Mouse (Mus musculus): ENCODE measurements around the gene Gga1.
"Not testable (repeated sequence)": the region's sequence is repeated elsewhere in the genome, so short reads cannot be mapped to it uniquely, and the experiment has no call there.

Gga1 gene

DNA sequence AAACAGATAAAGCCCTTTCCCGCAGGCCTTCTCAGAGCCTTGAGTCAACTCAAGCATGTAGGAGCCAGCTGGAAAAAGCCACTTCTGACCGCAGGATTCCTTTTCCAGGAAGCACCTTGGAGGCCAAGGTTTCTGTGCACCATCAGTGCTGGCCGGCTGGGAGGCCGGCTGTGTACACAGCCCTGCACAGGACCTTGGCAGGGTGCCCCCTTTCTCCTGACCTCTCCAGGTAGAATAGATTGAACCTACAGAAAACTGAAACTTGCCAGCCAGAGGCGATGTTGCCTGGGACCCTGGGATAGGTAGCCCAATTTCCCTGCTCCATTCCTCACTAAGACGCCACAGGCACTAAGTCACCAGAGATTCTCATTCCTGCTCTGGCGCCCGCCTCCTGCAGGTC, 31.1 kb upstream of the Gga1 start:
- no peak for DNase-seq

DNA sequence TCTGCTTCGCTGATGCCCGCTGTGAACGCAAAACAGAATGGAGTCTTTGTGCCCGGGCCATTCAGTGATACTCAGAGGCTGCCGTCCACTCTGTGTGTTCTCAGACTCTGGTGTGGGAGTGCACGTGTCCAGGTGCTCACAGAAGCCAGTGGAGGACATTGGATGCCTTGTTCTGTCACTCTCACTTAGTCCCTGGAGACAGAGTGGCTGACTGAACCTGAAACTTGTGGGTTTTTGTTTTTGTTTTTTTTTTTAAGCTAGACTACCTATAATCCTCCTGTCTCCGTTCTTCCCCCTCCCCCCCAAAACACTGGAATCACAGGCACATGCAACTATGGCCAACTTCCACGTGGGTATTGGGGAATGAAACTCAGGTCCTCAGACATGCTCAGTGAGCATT, 30.6 kb upstream of the Gga1 start:
- no peak for DNase-seq

DNA sequence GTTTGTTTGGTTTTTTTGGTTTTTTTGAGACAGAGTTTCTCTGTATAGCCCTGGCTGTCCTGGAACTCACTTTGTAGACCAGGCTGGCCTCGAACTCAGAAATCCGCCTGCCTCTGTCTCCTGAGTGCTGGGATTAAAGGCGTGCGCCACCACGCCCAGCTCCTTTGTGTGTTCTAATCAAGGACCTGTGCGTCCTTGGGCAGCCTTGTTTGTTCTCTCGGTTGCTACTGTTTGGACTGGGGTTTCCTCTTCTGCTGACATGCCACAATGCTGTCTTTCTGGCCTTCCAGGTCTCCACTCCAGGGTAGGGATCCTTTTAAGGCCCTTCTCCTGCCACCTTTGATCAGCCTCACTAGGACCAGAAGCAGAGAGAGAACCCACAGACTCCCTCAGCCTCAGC, 30.2 kb upstream of the Gga1 start:
- not testable (repeated sequence) for DNase-seq

DNA sequence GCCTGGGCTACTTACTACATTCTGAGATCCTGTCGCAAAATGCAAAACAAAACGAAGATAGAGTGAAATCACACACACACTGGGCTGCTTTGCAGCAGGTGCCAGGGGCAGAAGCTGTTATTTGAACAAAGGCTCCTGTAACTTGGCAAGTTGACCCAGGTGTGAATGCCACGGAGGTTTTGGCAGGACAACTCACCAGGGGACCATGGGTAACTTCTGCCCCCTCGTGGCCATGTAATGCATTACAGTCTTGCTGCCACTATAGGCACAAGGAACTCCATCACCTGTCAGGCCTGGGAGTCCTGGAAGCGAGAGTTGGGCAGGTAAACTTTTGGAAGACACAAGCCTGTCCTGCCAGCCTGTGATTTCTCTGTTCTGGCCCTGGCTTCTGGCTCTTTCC, 28.5 kb upstream of the Gga1 start:
- peak; percentile 55 to 82 for DNase-seq

DNA sequence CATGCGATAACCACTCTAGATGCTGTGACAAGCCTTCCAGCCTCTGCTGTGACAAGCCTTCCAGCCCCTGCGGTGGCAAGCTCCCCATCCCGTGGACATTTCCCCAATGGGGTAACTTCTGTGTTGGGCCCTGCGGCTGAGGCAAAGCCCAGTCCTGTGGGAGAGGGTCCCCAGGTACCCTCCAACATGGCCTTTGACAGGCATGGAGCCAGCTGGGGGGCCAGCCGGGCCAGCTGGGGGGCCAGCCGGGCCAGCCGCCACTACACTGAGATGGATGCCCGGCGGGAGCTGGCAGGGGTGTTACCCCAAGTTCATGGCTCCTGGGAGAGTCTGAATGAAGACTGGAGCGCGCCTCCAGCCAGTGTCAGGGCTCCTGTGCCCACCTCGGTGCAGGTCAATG, 27.5 kb upstream of the Gga1 start:
- no peak for DNase-seq

DNA sequence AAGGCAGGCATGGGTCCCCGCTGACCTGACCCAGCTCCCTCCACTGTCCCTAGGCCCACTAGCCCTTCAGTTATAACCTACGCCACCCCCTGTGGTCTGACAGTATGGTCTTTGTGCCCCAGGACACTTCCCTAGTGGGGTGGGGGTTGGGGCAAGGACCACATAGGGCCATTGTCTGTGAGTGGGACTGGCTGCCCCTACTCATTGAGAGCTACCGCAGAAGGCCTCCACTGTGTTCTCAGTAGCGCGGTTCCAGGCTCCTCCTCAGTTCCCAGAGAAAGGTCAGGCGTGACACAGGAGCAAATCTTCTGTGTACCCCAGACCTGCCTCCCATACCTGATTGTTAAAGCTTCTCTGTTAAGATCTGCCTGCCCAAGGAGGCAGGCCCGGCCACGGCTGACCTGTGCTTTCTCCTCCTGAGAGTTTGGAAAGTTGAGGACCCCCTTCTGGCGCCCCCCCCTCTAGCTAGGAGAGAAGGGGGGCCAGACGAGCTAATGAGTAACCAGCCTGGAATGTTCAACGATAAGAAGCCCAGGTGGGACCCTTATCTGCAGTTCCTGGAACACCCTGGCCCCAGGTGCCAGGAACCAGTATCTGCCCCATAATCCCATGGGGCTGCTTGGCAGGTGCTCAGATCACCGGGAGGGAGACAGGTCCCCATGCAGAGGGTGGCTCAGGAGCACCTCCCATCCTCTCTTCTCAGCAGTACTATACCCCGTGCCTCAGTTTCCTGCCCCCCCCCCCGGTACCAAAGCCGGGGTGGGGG, 26.7 kb upstream of the Gga1 start:
- no peak for DNase-seq

DNA sequence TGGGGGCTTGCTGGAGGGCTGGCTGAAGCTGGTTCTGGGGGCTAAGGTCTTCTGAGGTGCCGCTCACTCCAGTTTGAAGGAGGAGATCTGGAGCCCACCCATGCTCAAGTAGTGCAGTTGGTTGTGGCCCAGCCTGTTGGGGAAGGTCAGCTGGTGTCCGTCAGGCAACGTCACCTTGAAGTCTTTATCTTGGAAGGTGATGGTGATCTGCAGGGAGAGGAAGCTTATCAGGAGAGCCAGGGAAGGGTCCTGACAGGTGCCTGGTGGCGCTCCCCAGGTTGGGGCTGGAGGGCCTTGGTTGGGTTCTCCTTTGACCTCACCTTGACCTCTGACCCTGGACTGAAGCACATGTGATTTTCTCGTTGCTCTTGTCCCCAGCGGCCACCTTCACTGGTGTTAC, 26.0 kb upstream of the Gga1 start:
- no peak for DNase-seq

DNA sequence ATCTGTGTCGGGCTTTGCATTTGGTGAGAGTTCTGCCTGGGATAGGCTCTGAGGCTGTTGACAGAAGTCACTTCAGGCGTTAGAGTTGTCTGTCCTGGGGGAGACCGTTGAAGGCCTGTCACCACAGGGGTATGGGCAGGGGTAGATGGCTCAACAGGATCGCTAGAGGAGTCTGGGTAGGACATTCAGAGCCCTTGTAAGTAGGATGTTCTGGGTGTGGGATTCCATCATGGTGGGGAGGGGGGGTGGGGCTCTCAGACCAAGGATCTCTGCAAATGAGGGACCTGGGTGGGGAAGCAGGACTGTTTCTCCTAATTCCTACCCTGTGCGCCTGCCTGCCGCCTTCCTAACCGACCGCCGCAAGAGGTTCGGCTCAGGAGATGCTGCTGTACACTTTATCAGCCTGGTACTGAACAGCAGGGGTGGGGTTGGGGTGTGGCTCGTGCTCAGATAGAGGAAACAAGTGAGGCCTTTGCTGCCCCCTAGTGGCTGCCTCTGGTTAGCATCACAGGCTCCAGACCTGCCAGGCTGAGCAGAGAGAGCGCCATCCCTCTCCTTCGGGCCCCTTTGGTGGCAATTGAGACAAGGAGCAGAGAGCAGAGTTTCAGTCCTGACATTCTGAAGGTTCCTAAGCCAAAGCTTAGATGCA, 25.4 kb upstream of the Gga1 start:
- DNase-seq = peak; percentile 70 to 89

DNA sequence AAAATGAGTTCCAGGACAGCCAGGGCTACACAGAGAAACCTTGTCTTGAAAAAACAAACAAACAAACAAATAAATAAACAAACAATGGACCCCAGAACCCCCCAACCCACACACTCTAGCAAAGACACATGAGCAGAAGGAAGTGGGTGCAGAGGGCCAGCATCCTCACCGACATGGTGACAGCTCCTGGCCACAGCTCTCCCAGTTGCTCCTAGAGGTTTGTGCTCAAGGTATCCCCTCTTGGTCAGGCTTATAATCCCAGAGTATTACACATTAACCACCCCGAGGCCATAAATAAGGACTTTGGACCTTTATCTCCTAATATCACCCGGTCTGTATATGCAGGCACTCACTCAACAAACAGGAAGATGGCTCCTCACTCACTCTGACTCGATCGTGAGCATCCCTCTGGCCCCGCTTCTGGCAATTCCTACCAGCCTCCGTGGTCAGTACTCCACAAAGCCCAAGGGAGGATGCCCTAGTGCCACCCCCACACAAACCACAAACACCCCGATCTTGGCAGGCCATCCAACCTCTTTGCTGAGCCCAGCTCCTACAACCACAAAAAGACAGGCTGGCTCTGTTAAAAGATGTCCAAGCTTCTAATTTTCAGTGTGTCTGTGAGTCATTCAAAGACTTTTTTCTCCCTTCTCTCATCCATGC, 21.6 kb upstream of the Gga1 start, which contains the start of gene Lgals2:
Gene Lgals2, minus strand, starts transcription at position 227 of the 663 bp plus-strand sequence.
- DNase-seq = no peak

DNA sequence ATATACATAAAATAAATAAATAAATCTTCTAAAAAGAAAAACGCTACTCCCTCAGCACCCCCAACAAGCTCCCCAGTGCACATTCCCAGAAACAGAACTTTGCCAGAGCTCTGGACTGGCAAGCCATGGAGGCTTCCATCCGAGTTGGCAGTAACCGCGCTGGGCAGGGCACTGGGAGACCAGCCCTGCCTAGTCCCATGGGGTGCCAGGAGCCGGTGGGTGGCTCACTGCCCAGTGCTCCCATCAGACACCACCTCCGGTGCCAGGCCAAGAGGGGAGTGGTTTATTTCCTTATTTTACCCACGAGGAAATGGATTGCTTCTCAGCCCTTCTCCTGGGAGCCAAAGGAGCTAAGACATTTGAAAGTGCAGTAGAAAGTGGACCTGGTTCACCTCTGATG, 20.0 kb upstream of the Gga1 start:
- DNase-seq = no peak

DNA sequence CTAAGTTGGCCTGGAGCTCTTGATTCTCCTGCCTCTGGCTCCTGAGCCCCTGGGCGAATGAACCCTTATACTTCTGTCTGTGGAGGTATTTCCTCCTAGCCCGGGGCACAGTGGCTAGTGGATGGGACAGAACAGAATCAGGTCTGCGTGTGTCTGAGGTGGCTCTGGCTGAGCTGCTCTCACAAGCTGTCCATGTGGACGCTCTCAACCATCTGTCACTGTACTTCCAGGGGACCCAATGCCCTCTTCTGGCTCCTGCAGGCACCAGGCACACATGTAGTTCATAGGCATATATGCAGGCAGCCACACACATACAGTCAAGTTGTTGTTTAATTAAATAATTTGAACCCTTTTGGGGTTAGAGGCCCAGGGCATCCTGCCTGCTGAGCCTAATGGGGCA, 17.7 kb upstream of the Gga1 start:
- DNase-seq = no peak

DNA sequence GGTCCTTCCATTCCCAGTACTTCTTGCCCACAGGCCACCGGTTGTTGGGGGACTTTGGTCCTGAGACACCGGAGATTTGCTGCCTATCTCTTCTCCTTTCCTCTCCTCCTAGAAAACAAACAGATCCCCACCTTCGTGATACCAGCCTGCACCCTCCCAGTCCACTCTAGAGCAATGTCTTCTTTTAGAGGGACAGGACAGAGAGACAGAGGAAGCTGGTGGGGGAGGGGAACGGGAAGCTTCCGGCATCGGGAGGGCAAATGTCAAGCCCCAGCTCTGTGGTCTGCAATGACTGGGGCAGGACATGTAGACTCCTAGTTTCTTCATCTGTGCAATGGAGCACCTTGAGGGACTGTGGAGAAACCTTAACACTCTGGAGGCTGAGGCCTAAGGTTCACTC, 17.3 kb upstream of the Gga1 start:
- DNase-seq = no peak

DNA sequence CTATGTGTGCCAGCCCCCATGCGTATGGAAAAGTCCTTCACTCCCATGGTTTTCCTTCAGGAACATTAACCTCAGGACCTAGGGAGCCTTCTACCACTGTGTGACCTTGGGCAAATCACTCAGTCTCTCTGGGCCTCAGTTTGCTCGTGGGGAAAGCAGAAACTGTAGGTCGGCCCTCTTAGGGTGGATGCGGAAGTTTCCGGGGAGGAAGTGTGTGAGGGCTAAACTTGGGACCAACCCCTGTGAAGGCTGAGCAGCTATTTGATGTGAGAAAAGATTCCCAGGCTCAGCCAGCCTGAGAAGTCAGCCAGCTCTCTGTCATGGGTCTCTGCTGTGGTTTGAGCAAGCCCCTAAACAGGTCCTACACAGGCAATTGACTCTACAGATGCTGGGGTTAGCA, 14.7 kb upstream of the Gga1 start:
- no peak for DNase-seq

DNA sequence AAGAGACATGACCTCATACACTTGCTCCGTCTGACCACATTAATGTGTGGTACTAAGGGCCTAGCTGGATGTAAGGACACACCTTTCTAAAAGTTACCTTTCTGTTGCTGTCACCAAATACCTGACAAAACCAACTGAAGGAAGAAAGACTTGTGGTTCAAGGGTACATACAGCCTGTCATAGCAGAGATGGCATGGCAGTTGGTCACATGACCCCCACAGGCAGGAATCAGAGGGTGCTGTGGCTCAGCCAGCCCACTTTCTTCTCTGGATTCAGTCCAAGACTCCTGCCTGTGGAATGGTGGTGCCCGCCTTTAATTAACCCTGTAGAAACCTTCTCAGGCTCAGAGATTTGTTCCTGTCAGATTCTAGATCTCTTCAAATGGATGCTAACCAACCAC, 13.8 kb upstream of the Gga1 start:
- DNase-seq = no peak

DNA sequence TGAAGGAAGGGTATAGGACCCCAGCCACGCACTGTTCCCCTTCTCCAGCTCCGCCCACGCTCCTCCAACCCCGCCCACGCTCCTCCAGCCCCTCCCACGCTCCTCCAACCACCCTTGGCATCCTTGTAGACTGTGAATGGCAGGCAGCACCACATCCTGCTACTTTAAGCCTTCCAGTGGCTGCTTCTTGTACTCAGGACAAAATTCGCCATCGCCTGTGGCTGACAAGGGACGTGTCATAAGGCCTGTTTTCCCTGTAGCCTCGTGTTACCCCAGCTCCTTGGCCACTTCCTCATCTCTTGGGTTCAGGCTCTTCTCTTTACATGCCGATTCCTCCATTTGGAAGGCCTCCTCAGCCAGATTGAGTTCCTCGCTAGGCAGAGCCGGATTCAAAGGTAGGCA, 13.1 kb upstream of the Gga1 start:
- DNase-seq = no peak

DNA sequence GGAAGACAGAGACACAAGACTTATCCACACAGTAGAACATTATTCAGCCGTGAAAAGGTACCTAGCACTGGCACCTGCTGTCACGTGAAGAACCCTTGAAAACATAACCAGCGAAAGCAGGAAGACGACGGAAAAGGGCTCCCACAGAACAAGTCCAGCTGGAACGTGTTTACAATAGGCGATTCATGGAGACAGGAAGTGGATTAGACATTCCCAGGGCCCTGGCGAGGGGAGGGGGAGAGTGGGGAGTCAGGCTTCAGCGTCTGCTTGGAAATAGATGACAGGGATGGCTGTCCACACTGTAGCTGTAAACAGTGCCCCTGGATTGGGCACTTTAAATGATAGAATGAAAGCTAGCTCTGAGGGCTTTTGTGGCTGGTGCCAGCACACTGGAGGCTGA, 8.6 kb upstream of the Gga1 start:
- no peak for DNase-seq

DNA sequence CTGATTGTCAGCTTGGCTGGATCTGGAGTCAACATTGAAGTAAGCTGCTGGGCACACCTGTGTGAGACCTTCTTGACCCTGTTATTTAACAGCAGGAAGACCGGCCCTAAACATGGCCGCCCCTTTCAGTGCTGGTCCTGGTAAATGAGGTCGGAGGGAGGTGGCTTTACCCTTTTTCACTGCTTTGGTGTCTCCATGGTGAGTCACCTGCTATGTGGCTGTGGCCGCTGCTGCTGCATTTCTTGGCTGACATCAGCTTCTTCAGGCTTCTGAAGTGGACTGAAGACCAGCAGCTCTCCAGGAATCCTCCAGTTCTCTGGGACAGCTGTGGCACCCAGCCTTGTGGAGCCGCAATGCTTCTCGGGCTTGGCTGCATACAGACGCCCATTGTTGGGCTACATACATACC, 8.2 kb upstream of the Gga1 start:
- DNase-seq = no peak

DNA sequence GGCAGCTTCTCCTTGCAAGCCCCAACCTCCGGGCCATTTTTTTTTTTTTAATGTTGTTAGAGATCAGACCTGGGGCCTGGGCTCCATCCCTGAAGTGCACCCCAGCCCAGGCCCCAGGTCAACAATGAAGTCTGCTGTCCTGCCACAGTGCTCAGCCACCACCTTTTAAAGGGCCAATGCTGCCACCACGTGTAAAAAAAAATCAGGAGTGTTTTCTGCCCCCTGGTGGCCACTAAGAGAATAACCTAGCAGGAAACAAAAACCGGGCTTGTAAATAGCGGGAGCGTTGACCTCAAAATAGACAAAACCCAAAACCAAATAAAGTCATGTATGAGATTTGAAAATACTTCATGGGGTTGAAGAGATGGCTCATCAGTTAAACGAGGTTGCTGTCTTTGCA, 7.2 kb upstream of the Gga1 start:
- peak in 1 of 2 experiments; percentile 43 for DNase-seq

DNA sequence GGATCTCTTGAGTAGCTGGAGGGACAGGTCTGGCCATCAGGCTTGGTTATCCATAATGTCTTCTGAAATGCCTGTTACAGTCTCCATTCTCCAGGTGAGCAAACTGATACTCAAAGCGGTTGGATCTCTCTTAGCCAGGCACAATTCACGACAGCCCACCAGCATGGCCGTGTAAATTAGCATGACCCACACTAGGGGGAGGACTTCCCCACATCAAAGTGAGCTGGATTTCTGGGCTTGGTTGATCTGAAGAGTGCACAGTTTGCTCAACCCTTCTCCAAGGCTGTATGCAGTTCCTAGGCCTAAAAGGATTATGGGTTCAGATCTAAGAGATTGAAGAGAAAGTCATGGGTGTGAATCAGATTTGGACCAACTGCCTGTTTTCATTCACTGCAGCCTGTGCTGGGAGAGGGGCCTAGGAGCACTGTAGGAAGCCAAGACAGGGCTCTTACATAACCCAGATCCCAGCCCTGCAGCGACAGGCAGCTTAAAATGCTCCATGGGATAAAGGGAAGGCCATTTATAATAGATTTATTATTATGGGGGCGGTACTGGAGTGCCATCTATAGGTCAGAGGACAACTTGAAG, 4.9 kb upstream of the Gga1 start:
- DNase-seq = no peak

DNA sequence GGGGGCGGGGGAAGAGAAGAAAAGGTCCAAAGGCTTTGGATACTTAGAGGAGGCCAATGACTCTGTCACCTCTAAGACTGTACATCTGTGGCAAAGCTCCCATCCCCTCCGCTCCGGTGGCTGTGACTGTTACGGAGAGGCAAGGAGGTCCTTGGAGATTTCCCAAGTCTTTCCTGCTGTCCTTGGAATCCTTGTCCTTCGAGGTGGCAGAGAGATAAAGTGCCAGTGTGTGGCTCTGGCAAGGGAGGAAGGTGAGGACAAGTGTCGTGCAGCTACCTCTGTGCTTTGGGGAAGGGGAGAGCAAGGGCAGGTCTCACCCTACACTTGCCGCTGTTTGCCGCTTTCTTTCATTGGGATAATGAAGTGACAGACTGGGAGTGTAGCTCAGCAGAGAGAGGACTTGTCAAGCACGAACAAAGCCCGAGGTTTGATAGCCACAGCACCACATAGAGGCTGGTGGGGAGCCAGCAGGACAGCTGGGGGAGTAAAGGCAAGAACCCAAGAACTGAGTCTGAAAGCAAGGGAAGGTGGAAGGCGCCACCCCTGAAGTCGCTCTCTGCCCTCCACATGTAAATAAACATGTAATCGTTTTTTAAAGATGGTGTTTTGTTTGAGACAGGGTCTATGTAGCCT, 3.1 kb upstream of the Gga1 start:
- no peak for DNase-seq

DNA sequence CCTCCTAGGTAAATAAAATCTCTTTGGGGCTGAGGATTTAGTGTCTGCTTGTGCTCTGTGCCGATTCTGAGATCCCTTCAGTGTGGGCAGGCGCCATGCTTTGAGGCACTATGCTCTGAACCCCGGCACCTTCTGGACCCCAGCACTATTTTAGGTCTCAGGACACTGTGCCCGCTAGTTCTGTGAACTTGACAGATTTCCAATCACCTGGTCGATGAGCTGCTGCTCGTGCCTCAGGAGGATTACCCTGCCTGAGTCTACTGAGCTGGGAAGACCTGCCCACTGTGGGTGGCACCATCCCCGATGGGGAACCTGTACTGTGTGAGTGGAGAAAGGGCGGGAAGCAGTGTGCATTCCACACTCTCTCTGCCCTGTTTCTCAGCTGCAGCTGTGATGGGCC, 2.0 kb upstream of the Gga1 start:
- no peak for DNase-seq

DNA sequence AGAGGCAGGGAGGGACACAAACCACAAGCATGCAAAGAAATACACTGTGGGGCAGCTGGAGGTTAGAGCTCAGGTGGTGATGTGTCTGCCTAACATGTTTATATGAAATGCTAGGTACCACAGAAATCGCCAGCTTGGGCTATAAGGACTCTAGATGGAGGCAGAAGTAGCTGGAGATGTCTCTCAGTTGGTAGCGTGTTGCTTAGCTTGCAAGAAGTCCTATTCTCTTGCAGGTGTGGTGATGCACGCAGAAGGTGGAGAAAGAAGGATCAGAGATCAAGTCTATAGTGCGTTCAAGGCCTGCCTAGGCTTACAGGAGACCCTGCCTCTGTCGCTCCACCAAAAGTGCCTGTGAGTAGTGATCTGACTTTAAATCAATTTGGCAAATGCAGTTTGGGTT, 1.5 kb upstream of the Gga1 start:
- no peak for DNase-seq

DNA sequence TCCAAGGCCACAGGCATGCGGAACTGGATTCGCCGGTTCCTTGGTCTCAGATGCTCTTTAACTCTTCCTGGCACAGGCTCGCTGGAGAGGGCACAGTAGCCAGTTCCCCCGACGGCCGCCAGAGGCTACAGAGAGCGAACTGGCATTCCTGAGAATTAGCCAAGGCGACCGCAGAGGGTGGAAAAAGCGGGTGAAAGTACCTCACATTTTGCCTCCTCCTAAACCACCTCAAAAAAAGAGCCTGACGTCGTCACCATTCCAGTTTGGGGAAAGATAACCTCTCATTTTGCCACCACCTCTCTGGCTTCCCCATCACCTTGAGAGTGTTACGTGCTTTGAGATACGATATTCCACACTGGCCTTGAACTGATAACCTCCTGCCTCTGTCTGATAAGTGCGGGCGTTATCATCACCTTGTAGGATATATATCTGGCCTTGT, 713 bp upstream of the Gga1 start:
- DNase-seq = peak in 1 of 2 experiments; percentile 63
